Mouse (Mus musculus): ENCODE data around the gene Krt14. TPM values are rescaled to one million over a fixed set of nuclear protein-coding genes. Genes with fewer than 3 reads are reported as not detected.

Gene Krt14
- total and polyA plus RNA-seq, 3 experiments = 0.12 to 0.52 TPM; not detected in 1

GRCm38 (mm10) chr11:100168071-100168470 is 39.3 kb downstream of the Krt14 start:
- DNase-seq = peak; percentile 13

GRCm38 (mm10) chr11:100164392-100164791 is 43.0 kb downstream of the Krt14 start:
- no peak for DNase-seq

GRCm38 (mm10) chr11:100157908-100158477 is 49.4 kb downstream of the Krt14 start:
- no peak for DNase-seq

GRCm38 (mm10) chr11:100157331-100157730 is 50.0 kb downstream of the Krt14 start:
- no peak for DNase-seq

- no peak for DNase-seq
Observed at GRCm38 (mm10) chr11:100155497-100156255, 51.7 kb downstream of the Krt14 start.

Other genes starting within 250 kb of the Krt14 start
- gene Krtap29-1, start 228.5 kb downstream of the Krt14 start, total RNA-seq (2021) = not detected
- gene Krtap29-1, start 228.5 kb downstream of the Krt14 start, polyA plus RNA-seq (2012; rRNA removed) = not detected in 2 replicates
- not detected for gene Krtap16-1, start 221.0 kb downstream of the Krt14 start, total RNA-seq (2021)
- not detected in 2 replicates for gene Krtap16-1, start 221.0 kb downstream of the Krt14 start, polyA plus RNA-seq (2012; rRNA removed)
- gene Krtap17-1, start 213.6 kb downstream of the Krt14 start, total RNA-seq (2021) = not detected
- gene Krtap17-1, start 213.6 kb downstream of the Krt14 start, polyA plus RNA-seq (2012; rRNA removed) = not detected in 2 replicates
- not detected for gene Krt33a, start 191.3 kb downstream of the Krt14 start, total RNA-seq (2021)
- gene Krt33a, start 191.3 kb downstream of the Krt14 start, polyA plus RNA-seq (2012; rRNA removed) = not detected in 2 replicates
- not detected for gene Krt33b, start 177.7 kb downstream of the Krt14 start, total RNA-seq (2021)
- not detected in 2 replicates for gene Krt33b, start 177.7 kb downstream of the Krt14 start, polyA plus RNA-seq (2012; rRNA removed)
- not detected for gene Krt34, start 166.0 kb downstream of the Krt14 start, total RNA-seq (2021)
- gene Krt34, start 166.0 kb downstream of the Krt14 start, polyA plus RNA-seq (2012; rRNA removed) = not detected in 2 replicates
- not detected for gene Krt31, start 157.0 kb downstream of the Krt14 start, total RNA-seq (2021)
- not detected in 2 replicates for gene Krt31, start 157.0 kb downstream of the Krt14 start, polyA plus RNA-seq (2012; rRNA removed)
- not detected for gene Krt32, start 119.3 kb downstream of the Krt14 start, total RNA-seq (2021)
- gene Krt32, start 119.3 kb downstream of the Krt14 start, polyA plus RNA-seq (2012; rRNA removed) = not detected in 2 replicates
- not detected for gene Krt35, start 111.3 kb downstream of the Krt14 start, total RNA-seq (2021)
- not detected in 2 replicates for gene Krt35, start 111.3 kb downstream of the Krt14 start, polyA plus RNA-seq (2012; rRNA removed)
- under 1 TPM; 0.28 to 0.43 TPM for gene Krt36, start 101.9 kb downstream of the Krt14 start, total RNA-seq (2021)
- 0.31 and 0.50 TPM in 2 replicates for gene Krt36, start 101.9 kb downstream of the Krt14 start, polyA plus RNA-seq (2012; rRNA removed)
- gene Krt13, start 86.0 kb downstream of the Krt14 start, total RNA-seq (2021) = not detected
- not detected in 2 replicates for gene Krt13, start 86.0 kb downstream of the Krt14 start, polyA plus RNA-seq (2012; rRNA removed)
- not detected for gene Krt15, start 71.6 kb downstream of the Krt14 start, total RNA-seq (2021)
- gene Krt15, start 71.6 kb downstream of the Krt14 start, polyA plus RNA-seq (2012; rRNA removed) = not detected in 2 replicates
- gene Krt19, start 58.9 kb downstream of the Krt14 start, total RNA-seq (2021) = 1 to 10 TPM; 6.1 to 8.6 TPM
- gene Krt19, start 58.9 kb downstream of the Krt14 start, polyA plus RNA-seq (2012; rRNA removed) = 2.6 and 4.4 TPM in 2 replicates
- gene Krt9, start 14.3 kb downstream of the Krt14 start, total RNA-seq (2021) = not detected
- not detected in 2 replicates for gene Krt9, start 14.3 kb downstream of the Krt14 start, polyA plus RNA-seq (2012; rRNA removed)
- not detected for gene Krt16, start 41.4 kb upstream of the Krt14 start, total RNA-seq (2021)
- gene Krt16, start 41.4 kb upstream of the Krt14 start, polyA plus RNA-seq (2012; rRNA removed) = not detected in 2 replicates
- gene Krt17, start 53.5 kb upstream of the Krt14 start, total RNA-seq (2021) = not detected
- gene Krt17, start 53.5 kb upstream of the Krt14 start, polyA plus RNA-seq (2012; rRNA removed) = not detected in 2 replicates
- not detected for gene Krt42, start 62.3 kb upstream of the Krt14 start, total RNA-seq (2021)
- gene Krt42, start 62.3 kb upstream of the Krt14 start, polyA plus RNA-seq (2012; rRNA removed) = 0.12 TPM in 1 of 2 replicates, not detected in the other
- gene Eif1, start 112.3 kb upstream of the Krt14 start, total RNA-seq (2021) = 1,000 to 10,000 TPM; 1,002 to 1,252 TPM
- gene Eif1, start 112.3 kb upstream of the Krt14 start, polyA plus RNA-seq (2012; rRNA removed) = 121 and 147 TPM in 2 replicates
- not detected for gene Gast, start 126.9 kb upstream of the Krt14 start, total RNA-seq (2021)
- gene Gast, start 126.9 kb upstream of the Krt14 start, polyA plus RNA-seq (2012; rRNA removed) = not detected in 2 replicates
- gene Hap1, start 148.6 kb upstream of the Krt14 start, total RNA-seq (2021) = 10 to 100 TPM; 34.6 to 62.1 TPM
- gene Hap1, start 148.6 kb upstream of the Krt14 start, polyA plus RNA-seq (2012; rRNA removed) = 28.5 and 32.8 TPM in 2 replicates
- 10 to 100 TPM; 67.0 to 94.3 TPM for gene Jup, start 190.2 kb upstream of the Krt14 start, total RNA-seq (2021)
- gene Jup, start 190.2 kb upstream of the Krt14 start, polyA plus RNA-seq (2012; rRNA removed) = 275 and 284 TPM in 2 replicates
- 10 to 100 TPM; 20.3 to 40.8 TPM for gene P3h4, start 207.3 kb upstream of the Krt14 start, total RNA-seq (2021)
- 76.3 and 107 TPM in 2 replicates for gene P3h4, start 207.3 kb upstream of the Krt14 start, polyA plus RNA-seq (2012; rRNA removed)
- gene Fkbp10, start 208.1 kb upstream of the Krt14 start, total RNA-seq (2021) = 10 to 100 TPM; 12.5 to 25.8 TPM
- gene Fkbp10, start 208.1 kb upstream of the Krt14 start, polyA plus RNA-seq (2012; rRNA removed) = 42.1 and 57.5 TPM in 2 replicates
- gene Nt5c3b, start 234.3 kb upstream of the Krt14 start, total RNA-seq (2021) = 10 to 100 TPM; 54.3 to 58.7 TPM
- 43.0 and 46.0 TPM in 2 replicates for gene Nt5c3b, start 234.3 kb upstream of the Krt14 start, polyA plus RNA-seq (2012; rRNA removed)
- under 1 TPM; 0.69 to 0.84 TPM for gene Klhl10, start 234.4 kb upstream of the Krt14 start, total RNA-seq (2021)
- gene Klhl10, start 234.4 kb upstream of the Krt14 start, polyA plus RNA-seq (2012; rRNA removed) = 0.17 and 0.38 TPM in 2 replicates